Mouse (Mus musculus) ovary, adult 18-20 months (tissue): ENCODE measurements at regions not wholly inside any gene's neighbourhood (a gene's known extent, or its start where the extent isn't known, plus 50 kb on each side); places are given as distances from the start of the nearest gene placed in this dataset.
"Not testable (repeated sequence)": the region's sequence is repeated elsewhere in the genome, so short reads cannot be mapped to it uniquely, and the experiment has no call there.

ENCODE experiments used
- DNase-seq: peaks from one replicate; pipeline ENCODE4 v3.0.0; 2022; ENCODE audit warnings: low spot score, mixed read lengths

GRCm38 (mm10) chr9:8731141-8731540 is 168.5 kb upstream of the Pgr start:
- no peak for DNase-seq

- no peak for DNase-seq
These were observed 166.1 kb upstream of the Pgr start for GRCm38 (mm10) chr9:8733485-8733884.

GRCm38 (mm10) chr9:8740190-8740589 is 159.4 kb upstream of the Pgr start:
- no peak for DNase-seq

- DNase-seq, result no peak
These were observed 149.8 kb upstream of the Pgr start for GRCm38 (mm10) chr9:8749878-8750277.

GRCm38 (mm10) chr9:8760876-8761275 is 138.8 kb upstream of the Pgr start:
- DNase-seq, result no peak

- not testable (repeated sequence) for DNase-seq
These were observed 130.2 kb upstream of the Pgr start for GRCm38 (mm10) chr9:8769398-8769797.

GRCm38 (mm10) chr9:8769996-8770395 is 129.6 kb upstream of the Pgr start:
- no peak for DNase-seq

- DNase-seq, result not testable (repeated sequence)
These were observed 118.3 kb upstream of the Pgr start for GRCm38 (mm10) chr9:8781336-8781735.

GRCm38 (mm10) chr9:8814236-8814635 is 85.4 kb upstream of the Pgr start:
- no peak for DNase-seq

GRCm38 (mm10) chr9:8823719-8824371 is 75.8 kb upstream of the Pgr start:
- DNase-seq, result no peak

- DNase-seq, result peak; percentile 4
These were observed 67.5 kb upstream of the Pgr start for GRCm38 (mm10) chr9:8832150-8832549.

- DNase-seq, result no peak
These were observed 62.6 kb upstream of the Pgr start for GRCm38 (mm10) chr9:8837073-8837472.

GRCm38 (mm10) chr9:8838356-8838755 is 61.3 kb upstream of the Pgr start:
- no peak for DNase-seq

GRCm38 (mm10) chr9:8838891-8839290 is 60.7 kb upstream of the Pgr start:
- no peak for DNase-seq
